Mouse (Mus musculus) G1E (cell line): ENCODE data around the gene Tpk1.

Source experiments
- CTCF ChIP-seq: IDR thresholded peaks from 2 replicates; pipeline ENCODE4 v1.5.1; 2012; ENCODE audit warnings: low read depth, low read length, inconsistent platforms, mixed read lengths
- GATA1 ChIP-seq: IDR thresholded peaks from 2 replicates; pipeline ENCODE4 v1.6.1; 2012; ENCODE audit warnings: borderline replicate concordance, low read length, inconsistent platforms, mixed read lengths
- GATA2 ChIP-seq: IDR thresholded peaks from 2 replicates; pipeline ENCODE4 v1.6.1; 2012; ENCODE audit warnings: low read depth, low read length, inconsistent platforms, borderline replicate concordance

DNA sequence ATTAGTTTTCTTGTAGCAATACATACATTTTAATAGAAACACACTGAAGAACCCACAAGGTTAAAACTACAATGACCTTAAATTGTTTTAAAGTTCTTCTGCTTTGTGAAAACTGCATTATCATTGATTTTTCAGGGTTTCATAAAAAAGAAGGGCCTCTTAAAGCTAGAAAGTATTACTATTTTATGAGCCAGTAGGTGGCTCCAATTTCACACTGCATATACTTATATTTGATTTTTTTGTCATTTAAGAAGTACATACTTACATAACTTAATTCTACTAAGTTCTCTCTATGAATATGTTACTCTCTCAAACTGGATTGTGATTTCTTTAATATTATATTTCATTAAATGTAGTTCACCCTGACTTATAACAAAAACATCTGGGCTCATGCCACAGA, 173.7 kb downstream of the Tpk1 start:
- TF ChIP-seq GATA2 (no peak), CTCF (no peak), GATA1 (no peak)
